Mouse (Mus musculus): Measurements from ENCODE around the gene Ggps1. TPM values are rescaled to one million over a fixed set of nuclear protein-coding genes. Genes with fewer than 3 reads are reported as not detected.

Ggps1 gene
- polyA plus RNA-seq (2012), result 0.13 and 0.23 TPM in 2 replicates

DNA sequence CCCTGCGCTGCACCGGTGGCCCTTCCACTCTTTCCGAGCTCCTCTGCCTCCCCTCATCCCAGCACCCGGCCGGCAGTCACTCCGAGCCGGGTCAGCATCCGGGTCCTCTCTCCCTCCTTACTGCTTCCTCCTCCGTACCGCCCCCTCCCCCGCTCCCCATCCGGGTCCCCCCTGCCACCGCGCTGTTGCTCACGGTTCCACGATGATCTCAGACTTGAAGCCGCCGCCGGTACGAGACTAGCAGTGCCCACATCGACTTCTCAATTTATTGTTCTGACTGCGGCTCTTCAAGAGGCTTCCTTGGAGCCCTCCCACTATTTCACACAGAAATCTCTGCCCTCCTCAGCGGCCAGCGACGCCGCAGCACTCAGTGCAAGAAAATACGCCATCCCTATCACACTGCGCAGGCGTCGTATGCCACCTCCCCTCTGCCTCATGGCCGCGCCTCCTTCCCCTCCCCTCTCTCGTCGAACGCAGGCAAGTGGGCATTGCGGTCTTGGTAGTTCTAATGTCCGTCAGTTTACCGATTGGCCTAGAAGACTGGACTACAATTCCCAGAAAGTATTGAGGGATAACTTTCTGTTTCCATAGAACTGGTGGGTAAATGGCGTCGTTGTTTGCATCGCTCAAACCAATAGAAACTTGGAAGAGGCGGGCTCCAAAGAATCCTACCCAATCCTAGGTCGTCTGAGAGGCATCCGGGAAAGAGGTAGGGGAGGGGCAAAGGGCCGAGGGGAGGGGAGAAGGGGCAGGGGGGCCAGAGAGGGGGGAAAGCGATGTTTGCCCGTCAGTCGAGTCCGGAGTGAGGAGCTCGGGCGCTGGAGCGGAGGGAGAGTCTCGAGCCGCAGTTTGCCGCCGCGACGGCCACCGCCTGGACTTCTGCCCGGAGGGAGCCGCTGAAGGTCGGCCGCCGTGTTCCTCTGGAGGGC, at the start of gene Ggps1, which contains the start of gene Arid4b:
Gene Ggps1, minus strand, starts transcription at position 476 of the 929 bp plus-strand sequence.
Gene Arid4b, plus strand, starts transcription at position 220 of the 929 bp plus-strand sequence.
- Histone ChIP-seq H3K36me3 (ENCODE audit: control insufficient read depth) (peaks cover 39% of the 10 kb centered on the region), H3K4me1 (ENCODE audit: control insufficient read depth) (peaks cover 41% of the 10 kb centered on the region), H3K27me3 (ENCODE audit: control insufficient read depth) (no peaks in the 10 kb centered on the region), H3K4me3 (replicated peaks) (peak within 1 kb of the TSS; percentile 89), H3K9me3 (ENCODE audit: control insufficient read depth, low read length) (no peaks in the 10 kb centered on the region)
- TF ChIP-seq TAL1 (IDR thresholded peaks at IDR 0.05; ENCODE audit: low read length) (no peak), GATA1 (IDR thresholded peaks at IDR 0.05; ENCODE audit: low read length) (no peak)

DNA sequence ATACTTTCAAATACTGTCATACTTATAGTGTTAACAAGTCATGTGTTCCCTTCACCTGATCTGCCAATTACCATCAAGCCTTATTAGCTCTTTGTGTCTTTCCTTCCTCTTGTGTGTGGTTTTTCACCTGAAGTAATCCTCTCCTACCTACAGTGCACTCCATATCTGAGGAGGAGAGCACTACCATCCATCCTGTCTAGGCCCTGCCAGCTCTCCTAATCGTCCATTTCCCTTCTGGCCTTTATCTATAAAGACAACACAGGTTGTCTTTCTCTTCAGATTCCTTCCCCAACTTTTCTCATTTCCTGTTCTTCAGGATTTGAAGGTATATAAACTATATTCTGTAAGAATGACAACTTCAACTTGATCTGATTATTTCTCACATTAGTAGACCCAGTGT, 47.9 kb upstream of the Ggps1 start:
- Histone ChIP-seq H3K9me3 (ENCODE audit: control insufficient read depth, low read length) (no peaks in the 10 kb centered on the region), H3K4me3 (replicated peaks) (no peak overlapping the region), H3K36me3 (ENCODE audit: control insufficient read depth) (no peaks in the 10 kb centered on the region), H3K4me1 (ENCODE audit: control insufficient read depth) (peaks cover 5% of the 10 kb centered on the region), H3K27me3 (ENCODE audit: control insufficient read depth) (no peaks in the 10 kb centered on the region)
- TF ChIP-seq GATA1 (IDR thresholded peaks at IDR 0.05; ENCODE audit: low read length) (no peak), TAL1 (IDR thresholded peaks at IDR 0.05; ENCODE audit: low read length) (no peak)

DNA sequence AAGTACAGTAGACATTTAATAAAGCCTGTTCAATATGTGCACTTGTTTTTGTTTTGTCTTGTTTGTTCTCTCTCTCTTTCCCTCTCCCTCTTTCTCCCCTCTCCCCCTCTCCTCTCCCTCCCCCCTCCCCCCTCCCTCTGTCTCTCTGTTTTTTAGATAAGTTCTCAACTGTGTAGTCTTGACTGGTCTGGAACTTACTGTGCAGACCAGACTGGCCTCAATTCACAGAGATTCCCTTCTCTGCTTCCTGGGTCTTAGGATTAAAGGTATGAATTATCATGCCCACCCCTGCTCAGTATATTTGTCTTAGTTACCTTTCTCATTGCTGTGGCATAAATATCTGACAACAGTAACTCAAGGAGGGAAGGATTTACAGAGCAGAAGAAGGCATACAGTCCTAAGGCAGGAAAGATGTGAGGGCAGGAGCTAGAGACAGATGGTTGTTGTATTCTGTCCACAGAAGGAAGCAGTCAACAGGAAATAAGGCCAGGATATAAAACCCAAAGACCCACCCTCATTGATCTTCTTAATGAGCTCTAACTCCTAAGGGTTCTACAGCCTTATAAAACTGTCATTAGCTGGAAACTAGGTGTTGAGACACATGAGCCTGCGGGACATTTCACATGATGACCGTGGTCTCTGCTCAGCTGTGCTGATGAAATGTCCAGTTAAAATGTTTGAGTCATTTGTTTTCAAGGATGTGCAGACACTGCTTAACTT, 47.0 kb upstream of the Ggps1 start:
- Histone ChIP-seq H3K4me3 (replicated peaks) (no peak overlapping the region), H3K4me1 (ENCODE audit: control insufficient read depth) (peaks cover 5% of the 10 kb centered on the region), H3K36me3 (ENCODE audit: control insufficient read depth) (no peaks in the 10 kb centered on the region), H3K27me3 (ENCODE audit: control insufficient read depth) (no peaks in the 10 kb centered on the region), H3K9me3 (ENCODE audit: control insufficient read depth, low read length) (no peaks in the 10 kb centered on the region)
- TF ChIP-seq TAL1 (IDR thresholded peaks at IDR 0.05; ENCODE audit: low read length), result no peak
- TF ChIP-seq GATA1 (IDR thresholded peaks at IDR 0.05; ENCODE audit: low read length), result no peak

DNA sequence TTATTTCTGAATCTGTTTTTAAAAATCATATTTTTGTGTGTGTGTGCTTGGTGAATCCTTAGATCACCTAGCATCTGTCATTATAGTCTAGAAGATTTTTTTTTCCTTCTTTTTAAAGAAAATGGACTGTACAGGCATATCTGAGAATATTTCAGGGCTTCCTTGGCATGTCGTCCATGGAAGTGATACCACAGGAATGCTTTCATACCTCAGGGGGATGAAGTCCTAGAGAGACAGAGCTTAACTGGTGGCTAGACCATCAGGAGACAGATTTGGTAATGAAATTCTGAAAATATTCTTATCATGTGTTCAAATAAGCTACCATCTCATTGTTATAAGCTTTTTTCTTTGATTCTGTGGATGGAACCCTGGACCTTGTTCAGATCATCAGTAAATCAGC, 39.7 kb upstream of the Ggps1 start:
- Histone ChIP-seq H3K9me3 (ENCODE audit: control insufficient read depth, low read length) (no peaks in the 10 kb centered on the region), H3K4me1 (ENCODE audit: control insufficient read depth) (peaks cover 8% of the 10 kb centered on the region), H3K4me3 (replicated peaks) (no peak overlapping the region), H3K27me3 (ENCODE audit: control insufficient read depth) (no peaks in the 10 kb centered on the region), H3K36me3 (ENCODE audit: control insufficient read depth) (no peaks in the 10 kb centered on the region)
- no peak for TF ChIP-seq GATA1 (IDR thresholded peaks at IDR 0.05; ENCODE audit: low read length)

DNA sequence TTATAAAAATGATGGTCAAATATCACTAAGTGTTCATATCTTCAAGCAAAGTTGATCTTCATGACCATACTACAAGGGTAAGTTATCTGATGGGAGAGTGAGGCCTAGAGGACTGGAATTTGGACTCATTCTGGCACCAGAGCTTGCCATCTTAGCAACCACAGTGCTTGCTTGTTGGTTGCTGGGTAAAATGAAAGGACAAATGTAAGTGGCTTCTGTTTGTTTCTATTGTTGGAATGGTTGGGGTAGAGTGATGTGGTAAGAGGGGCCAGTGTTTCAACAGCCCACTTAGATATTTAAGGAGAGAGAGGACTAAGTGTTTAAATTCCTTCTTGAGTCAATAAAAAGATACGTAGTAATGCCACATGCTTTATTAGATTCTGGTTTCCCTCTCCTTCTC, 25.4 kb upstream of the Ggps1 start:
- Histone ChIP-seq H3K4me1 (ENCODE audit: control insufficient read depth) (peaks cover 18% of the 10 kb centered on the region), H3K9me3 (ENCODE audit: control insufficient read depth, low read length) (no peaks in the 10 kb centered on the region), H3K4me3 (replicated peaks) (no peak overlapping the region), H3K36me3 (ENCODE audit: control insufficient read depth) (peaks cover 2% of the 10 kb centered on the region; the same call in 1 of the 2 replicates), H3K27me3 (ENCODE audit: control insufficient read depth) (no peaks in the 10 kb centered on the region)
- TF ChIP-seq GATA1 (IDR thresholded peaks at IDR 0.05; ENCODE audit: low read length) (no peak), TAL1 (IDR thresholded peaks at IDR 0.05; ENCODE audit: low read length) (no peak)

DNA sequence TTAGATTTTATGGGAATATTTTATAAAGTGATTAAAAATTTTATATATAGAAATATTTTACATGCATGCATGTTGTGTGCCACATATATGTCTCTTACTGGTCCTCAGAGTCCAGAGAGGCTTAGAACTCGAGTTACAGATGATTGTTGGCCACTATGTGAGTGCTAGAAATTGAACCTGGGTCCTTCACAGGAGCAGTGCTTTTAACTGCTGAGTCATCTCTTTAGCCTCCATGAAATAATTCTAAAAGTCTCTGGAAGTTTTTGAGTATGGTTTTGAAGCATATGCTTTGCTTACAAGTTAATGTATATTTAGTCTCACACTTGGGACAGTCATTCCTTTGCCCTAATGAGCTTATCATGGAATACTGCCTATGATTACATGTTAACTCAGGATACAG, 12.0 kb upstream of the Ggps1 start:
- H3K4me3 ChIP-seq (replicated peaks), result no peak overlapping the region
- TF ChIP-seq TAL1 (IDR thresholded peaks at IDR 0.05; ENCODE audit: low read length) (no peak), GATA1 (IDR thresholded peaks at IDR 0.05; ENCODE audit: low read length) (no peak)
- no peaks in the 10 kb centered on the region for H3K27me3 ChIP-seq (ENCODE audit: control insufficient read depth)
- peaks cover 33% of the 10 kb centered on the region for H3K4me1 ChIP-seq (ENCODE audit: control insufficient read depth)
- H3K36me3 ChIP-seq (ENCODE audit: control insufficient read depth), result peaks cover 8% of the 10 kb centered on the region
- H3K9me3 ChIP-seq (ENCODE audit: control insufficient read depth, low read length), result no peaks in the 10 kb centered on the region

DNA sequence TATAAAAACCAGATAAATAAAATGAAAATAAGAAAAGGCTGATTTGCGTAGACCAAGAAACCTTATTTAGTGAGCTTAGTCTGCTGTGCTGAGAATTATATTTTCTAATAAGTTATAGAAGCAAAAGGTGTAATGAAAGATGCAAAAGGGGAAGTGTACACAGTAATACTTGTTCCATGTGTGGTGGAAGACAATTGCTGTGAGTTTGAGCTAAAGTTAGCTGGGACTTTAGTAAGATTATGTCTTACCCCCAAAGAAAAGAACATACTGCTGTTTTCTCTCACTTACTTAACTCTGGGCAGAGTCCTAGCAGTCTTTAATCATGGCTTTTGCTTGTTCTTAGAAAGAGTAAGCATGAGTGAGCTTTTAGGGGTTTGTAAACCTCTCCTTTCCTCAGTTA, 11.1 kb upstream of the Ggps1 start:
- H3K4me1 ChIP-seq (ENCODE audit: control insufficient read depth), result peaks cover 34% of the 10 kb centered on the region
- H3K36me3 ChIP-seq (ENCODE audit: control insufficient read depth), result peaks cover 11% of the 10 kb centered on the region
- H3K9me3 ChIP-seq (ENCODE audit: control insufficient read depth, low read length), result no peaks in the 10 kb centered on the region

DNA sequence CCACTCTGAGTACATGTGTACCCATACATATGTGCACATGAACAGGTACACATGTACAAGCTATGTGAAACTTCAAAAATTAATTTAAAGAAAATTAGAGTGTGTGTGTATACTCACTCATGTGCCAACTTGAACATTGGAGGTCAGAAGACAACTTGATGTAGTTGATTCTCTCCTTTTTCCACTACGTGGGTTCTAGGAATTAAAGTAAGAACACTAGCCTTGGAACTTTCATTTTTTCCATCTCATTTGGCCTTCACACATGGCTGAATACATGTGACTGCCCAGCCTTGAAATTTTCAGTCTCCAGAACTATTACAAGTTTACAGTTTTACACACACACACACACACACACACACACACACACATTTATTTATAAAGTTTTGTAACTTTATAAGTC, 6.0 kb upstream of the Ggps1 start:
- H3K4me1 ChIP-seq (ENCODE audit: control insufficient read depth), result peaks cover 45% of the 10 kb centered on the region
- no peak overlapping the region for H3K4me3 ChIP-seq (replicated peaks)
- H3K36me3 ChIP-seq (ENCODE audit: control insufficient read depth), result peaks cover 41% of the 10 kb centered on the region
- no peaks in the 10 kb centered on the region for H3K9me3 ChIP-seq (ENCODE audit: control insufficient read depth, low read length)
- no peaks in the 10 kb centered on the region for H3K27me3 ChIP-seq (ENCODE audit: control insufficient read depth)
- TF ChIP-seq GATA1 (IDR thresholded peaks at IDR 0.05; ENCODE audit: low read length) (no peak), TAL1 (IDR thresholded peaks at IDR 0.05; ENCODE audit: low read length) (no peak)

More for the DNA sequence above, 11.1 kb upstream of the Ggps1 start:
- no peak for TF ChIP-seq GATA1 (IDR thresholded peaks at IDR 0.05; ENCODE audit: low read length)
- no peak for TF ChIP-seq TAL1 (IDR thresholded peaks at IDR 0.05; ENCODE audit: low read length)
- H3K27me3 ChIP-seq (ENCODE audit: control insufficient read depth), result no peaks in the 10 kb centered on the region
- no peak overlapping the region for H3K4me3 ChIP-seq (replicated peaks)

DNA sequence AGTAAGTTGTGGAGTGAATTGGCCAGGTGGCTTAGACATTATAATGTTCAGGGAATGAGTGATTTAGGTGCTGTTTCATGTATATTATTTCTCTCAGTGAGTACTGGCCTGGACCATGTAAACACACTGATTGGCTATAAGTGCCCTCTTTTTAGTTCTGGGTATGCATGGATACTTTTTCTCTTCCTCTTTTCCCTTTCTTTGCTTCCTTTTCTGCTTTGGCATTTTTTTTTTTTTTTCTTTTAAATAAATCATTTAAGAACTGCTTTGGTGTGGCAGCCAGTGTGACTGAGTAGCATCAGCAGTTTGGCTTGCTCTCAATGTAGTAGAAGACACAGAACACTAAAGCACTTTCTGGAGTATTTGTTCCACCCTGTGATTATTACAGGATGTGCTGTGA, 4.7 kb upstream of the Ggps1 start:
- H3K9me3 ChIP-seq (ENCODE audit: control insufficient read depth, low read length), result no peaks in the 10 kb centered on the region
- H3K4me3 ChIP-seq (replicated peaks), result no peak overlapping the region
- H3K36me3 ChIP-seq (ENCODE audit: control insufficient read depth), result peaks cover 39% of the 10 kb centered on the region
- TF ChIP-seq GATA1 (IDR thresholded peaks at IDR 0.05; ENCODE audit: low read length) (no peak), TAL1 (IDR thresholded peaks at IDR 0.05; ENCODE audit: low read length) (no peak)
- peaks cover 43% of the 10 kb centered on the region for H3K4me1 ChIP-seq (ENCODE audit: control insufficient read depth)
- H3K27me3 ChIP-seq (ENCODE audit: control insufficient read depth), result no peaks in the 10 kb centered on the region
